Mouse (Mus musculus) left cerebral cortex, postnatal 25 days (tissue): ENCODE results near the gene Pglyrp2. TPM values are rescaled to one million over a fixed set of nuclear protein-coding genes. Genes with fewer than 3 reads are reported as not detected.

ENCODE experiments used
- DNase-seq, 2 experiments: peaks; one replicate each; pipeline ENCODE4 v3.0.0; 2022; ENCODE audit warnings: low spot score in 2 of 2, mixed read lengths in 1 of 2
- intact Hi-C: fragments of 180-260 bp; cut with DNase I; formaldehyde crosslinking; loops from one replicate; pipeline ENCODE4 v1.15.1; 2025
- total RNA-seq, 2 experiments: library from RNA; stranded (reverse); gene quantifications; 2 replicates each; pipeline ENCODE4 v1.2.3; 2021

Gene Pglyrp2
- not detected for total RNA-seq

DNA sequence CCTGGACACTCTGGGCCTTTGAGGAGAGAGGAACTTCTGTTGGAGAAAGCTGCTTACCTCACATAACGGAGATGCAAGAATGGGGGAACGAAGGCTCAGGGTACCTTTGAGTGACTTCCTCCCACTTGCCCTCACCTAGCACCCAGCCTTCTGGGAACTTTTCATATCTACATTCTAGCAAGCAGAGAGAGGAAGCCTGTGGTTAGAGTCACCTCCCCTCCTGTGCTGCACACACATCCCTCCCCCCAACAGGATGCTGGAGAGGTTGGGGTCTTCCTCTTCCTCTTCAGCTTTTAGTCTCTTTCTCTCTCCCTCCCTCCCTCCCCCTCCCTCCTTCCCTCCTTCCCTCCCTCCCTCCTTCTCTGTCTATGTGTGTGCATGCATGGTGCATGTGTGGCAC, at the start of gene Pglyrp2:
Pglyrp2 (minus strand) TSS at position 134 of the 400 bp plus-strand sequence.
- intact Hi-C loops: no loop called here
- no peak for DNase-seq

DNA sequence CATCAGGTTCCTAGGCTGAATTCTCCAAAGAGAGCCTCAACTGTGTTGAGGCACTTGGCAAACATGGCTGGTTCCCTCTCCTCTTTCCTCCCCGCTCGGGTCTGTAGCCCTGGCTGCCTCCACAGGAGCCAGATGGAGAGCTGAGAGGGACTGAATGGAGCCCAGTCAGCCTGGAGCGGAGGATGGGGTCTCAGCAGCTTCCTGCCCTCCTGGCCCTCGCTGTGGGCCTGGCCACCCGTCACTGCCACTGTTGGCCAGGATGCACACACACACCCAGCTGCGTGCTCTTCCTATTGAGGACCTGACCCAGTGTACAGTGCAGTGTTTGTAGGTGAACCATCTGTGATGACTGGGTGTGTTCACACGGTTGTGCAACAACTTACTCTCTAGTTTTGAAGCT, 48.2 kb upstream of the Pglyrp2 start:
- no peak for DNase-seq
- intact Hi-C loops: no loop called here

DNA sequence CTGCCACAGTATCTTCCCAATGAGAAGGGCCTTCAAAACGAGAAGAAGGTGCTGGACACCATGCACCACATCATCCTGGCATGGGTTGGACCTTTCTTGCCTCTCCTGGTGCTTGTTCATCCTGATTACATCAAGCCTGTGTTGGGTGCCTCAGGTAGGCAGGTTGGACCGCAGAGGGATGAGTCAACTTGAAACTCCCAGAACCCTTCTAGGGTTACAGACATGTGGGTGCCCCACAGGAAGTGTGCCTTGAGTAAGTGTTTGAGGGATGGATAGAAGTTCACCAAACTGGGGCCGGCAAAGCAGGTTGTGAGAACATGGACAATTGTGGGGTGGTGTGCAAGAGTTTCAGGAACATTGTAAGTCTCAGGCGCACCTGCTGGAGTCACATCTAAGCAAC, 46.8 kb upstream of the Pglyrp2 start:
- intact Hi-C loops: no loop called here
- DNase-seq: no peak

DNA sequence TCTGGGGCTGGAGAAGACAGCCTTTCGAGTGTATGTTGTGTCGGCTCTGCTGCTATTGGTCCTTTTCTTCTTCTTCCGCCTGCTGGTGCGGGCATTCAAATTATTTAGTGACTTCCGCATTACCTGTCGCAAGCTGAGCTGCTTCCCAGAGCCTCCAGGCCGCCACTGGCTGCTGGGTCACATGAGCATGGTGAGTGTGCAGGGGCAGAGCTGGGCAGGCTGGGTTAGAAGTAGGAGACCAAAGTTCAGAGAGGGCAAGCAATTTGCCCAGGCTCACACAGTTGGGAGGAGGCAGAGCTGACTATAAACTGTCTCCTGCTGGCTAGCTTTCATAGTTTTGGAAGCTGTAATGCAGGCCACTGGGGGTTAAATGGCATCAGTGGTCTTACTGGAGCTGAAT, 44.5 kb upstream of the Pglyrp2 start:
- intact Hi-C loops: no loop called here

DNA sequence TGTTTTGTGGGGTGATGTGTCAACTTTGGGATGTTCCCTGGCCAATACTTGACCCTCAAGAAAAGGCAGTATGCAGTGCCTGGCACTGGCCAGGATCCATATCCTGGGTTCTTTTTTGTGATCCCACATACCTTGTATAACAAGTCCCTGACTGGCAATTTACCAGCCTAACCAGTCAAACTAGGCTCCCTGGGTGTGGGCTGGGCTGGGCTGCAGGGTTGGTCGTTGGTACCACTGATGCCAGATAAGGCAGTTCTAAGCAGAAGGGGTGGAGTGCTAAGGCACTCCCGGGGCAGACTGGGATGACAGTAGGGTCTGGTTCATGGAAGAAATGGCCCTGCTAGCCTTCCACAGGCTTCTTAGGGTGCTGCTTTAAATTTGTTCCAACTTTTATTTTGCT, 31.0 kb upstream of the Pglyrp2 start:
- no peak for DNase-seq
- intact Hi-C loops: no loop called here

More for the DNA sequence above, 44.5 kb upstream of the Pglyrp2 start:
- no peak for DNase-seq

DNA sequence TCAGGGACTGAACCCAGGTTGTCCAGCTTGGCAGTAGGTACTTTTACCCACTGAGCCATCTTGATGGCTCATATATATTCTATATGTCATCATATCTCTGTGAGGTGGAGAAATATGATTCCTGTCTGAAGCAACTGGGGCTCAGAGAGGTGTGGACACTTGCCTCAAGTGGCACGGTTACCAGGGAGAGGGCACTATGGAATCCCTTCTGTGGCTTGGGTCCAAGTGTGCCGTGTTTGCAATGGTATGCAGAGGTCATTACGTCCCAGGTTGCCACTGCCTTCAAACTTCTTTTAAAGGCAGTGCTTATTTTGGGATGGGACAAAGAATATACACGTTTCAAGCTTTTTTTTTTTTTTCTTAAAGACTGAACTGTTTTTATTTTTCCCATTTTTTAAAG, 30.2 kb upstream of the Pglyrp2 start:
- intact Hi-C loops: no loop called here
- DNase-seq: no peak

DNA sequence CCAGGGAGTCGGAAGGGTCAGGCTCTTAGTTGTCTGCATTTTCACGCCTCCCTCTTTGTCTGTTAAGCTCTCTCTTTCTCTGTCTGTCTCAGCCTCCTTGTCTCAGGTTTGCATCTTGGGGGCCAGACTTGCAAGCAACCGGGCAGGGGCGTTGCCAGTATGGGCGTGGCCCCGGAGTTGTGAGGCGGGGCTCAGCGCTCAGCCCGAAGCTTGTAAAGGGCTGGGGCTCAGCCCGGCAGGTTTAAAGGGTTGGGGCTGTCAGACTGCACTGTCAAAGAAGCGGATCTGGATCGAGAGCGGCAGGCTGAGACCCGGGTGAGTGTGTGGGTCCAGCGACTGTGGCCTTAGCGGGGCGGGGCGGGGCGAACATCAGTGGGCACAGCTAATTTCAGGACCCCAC, 28.5 kb upstream of the Pglyrp2 start, which contains the start of gene Cyp4f39:
Cyp4f39 (plus strand) TSS at position 242 of the 400 bp plus-strand sequence.
- no peak for DNase-seq
- intact Hi-C loops: no loop called here

DNA sequence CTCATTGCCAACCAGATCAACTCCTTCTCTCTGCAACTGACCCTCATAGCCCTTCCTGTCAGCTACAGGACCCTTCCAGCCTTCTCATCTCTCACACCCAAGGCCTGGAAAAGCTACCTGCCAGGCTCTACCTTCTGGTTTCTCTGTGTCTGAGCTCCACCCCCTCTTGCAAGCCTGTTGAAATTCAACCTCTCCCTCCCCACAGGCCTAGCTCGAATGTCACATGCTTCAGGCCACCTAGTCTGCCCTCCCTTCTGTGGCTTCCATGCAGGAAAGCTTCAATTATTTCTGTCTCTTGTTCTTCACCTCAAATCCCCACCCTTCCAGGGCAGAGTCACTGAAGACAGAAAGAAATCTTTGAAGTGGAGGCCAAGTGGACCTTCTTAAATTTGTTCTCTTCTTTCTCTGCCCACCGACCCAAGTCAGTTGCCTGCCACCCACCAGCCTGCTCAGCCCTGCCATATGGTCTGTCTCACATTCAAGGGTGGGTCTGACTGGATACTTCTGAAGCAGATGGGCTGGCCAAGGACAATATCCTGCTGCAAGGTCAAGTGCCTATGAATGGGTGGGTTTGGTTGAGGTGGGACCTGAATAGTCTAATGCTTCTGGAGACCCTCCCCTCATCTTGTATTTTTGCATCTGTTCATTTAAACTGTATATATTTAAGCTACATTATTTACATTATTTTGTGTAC, 27.0 kb upstream of the Pglyrp2 start:
- no peak for DNase-seq
- intact Hi-C loops: no loop called here

DNA sequence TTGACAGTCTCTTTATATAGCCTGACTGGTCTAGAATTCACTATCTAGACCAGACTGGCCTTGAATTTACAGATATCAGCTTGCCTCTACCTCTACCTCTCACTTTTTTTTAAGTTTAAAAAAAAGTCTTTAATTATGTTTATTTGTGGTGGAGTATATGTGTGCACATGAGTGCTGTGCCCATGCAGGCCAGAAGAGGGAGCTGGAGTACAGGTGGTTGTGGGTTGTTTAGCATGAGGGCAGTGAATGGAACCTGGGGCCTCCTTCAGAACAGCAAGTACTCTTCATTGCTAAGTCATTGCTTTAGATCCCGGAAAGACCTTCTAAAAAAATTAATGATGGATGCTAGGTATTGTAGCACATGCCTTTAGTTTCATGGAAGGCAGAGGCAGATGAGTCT, 25.1 kb upstream of the Pglyrp2 start:
- intact Hi-C loops: no loop called here
- DNase-seq: no peak

DNA sequence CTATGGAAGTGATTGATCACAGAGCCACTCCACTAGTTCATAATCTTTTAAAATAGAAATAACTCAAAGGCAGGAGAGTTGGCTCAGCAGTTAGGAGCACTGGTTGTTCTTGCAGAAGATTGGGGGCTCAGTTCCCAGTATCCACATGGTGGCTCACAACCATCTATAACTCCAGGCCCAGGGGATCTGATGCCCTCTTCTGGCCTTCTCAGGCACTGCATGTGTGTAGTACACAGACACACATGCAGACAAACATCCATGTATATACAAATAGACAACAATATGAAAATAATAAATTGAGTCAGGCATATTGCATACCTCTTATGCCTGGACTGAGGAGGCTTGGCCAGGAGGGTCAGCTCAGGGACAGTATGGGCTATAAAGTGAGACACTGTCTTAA, 23.2 kb upstream of the Pglyrp2 start:
- intact Hi-C loops: no loop called here
- DNase-seq: no peak

DNA sequence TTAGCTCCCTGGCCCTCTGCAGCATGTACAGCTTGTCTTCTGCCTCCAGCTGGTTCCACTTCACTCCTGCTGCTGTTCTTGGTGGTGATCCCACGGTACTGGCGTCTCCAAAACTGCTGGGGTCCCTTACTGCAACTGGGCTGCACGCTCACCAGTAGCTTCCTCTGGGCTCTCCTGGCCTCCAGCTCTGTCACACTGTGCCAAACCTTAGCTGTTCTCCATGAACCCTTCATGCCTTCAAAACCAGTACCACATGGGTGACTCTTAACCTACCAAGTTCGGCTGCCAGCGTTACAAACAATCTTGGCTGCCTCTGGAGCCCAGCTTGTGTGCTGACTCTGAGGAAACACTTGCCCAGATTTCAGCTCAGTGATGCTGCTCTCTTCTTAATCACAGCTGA, 21.0 kb upstream of the Pglyrp2 start:
- no peak for DNase-seq
- intact Hi-C loops: no loop called here

DNA sequence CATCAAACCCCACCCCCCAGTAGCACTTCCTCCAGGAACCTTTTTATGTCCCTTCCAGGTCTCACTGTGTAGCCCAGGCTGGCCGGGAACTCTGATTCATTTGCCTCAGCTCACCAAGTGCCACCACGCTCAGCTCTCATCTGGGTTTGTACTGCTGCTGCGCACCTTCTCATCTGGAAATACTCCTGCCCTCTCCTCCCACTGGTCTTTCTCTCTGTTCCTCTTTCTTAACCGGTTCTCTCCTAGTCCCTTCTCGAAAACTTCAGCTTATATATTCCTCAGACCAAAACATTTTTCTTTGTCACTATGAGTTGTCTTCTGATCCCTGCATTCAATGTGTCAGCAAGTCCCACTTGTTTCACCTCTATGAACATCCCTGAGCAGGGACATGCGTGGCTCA, 19.3 kb upstream of the Pglyrp2 start:
- intact Hi-C loops: no loop called here
- DNase-seq: no peak

DNA sequence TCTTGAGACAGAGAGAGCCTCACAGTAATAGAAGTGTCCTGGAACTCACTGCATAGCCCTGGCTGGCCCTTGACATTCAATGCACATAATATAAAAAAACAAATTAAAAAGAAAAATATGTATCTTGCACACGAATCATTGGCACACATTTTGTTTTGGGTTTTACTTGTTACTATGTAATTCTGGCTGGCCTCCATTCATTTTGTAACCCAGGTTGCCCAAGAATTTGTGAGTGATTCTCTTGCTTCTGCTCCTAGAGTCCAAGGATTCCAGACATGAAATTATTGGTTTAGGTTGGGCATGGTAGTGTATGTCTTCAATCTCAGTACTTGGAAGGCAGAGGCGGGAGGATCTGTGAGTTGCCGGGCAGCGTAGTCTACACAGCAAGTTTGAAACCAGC, 13.1 kb upstream of the Pglyrp2 start:
- intact Hi-C loops: no loop called here

DNA sequence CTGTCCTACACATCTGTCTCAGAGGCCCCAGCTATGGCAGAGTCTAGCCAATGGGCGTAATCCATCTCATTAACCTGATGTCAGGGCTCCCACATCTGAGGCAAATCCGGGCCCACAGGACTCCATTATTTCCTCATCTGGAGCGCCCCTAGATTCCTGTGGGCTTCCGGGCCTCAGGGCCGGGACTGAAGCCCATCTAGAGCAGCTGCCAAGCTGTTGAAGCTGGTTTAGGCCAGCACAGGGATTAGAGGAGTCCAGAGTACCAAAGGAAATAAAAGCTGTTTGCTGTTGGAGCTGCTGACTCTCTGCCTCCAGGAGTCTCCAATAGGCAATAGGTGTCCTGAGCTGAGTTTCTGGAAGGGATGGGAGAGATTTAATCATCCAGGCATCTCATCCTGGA, 11.2 kb upstream of the Pglyrp2 start:
- DNase-seq: no peak
- intact Hi-C loops: no loop called here

More for the DNA sequence above, 13.1 kb upstream of the Pglyrp2 start:
- DNase-seq: no peak

DNA sequence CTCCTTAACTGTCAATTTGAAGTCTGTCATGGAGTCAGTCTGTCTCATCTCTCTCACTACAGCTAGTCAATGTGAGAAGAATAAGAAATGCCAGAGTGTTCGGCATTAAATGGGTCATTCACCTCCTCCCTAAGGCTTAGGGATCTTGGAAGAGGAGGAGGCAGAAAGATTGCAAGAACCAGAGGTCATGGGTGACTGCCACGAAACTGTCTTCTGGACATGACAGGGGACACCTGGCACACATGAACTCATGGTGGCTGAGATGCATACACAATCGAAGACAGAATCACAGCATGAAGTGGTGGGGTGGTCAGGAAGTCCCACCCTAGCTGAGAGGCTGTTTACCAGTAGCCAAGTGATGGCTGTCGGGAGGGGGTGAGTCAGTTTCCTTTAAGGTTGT, 10.4 kb upstream of the Pglyrp2 start:
- intact Hi-C loops: no loop called here
- DNase-seq: no peak

DNA sequence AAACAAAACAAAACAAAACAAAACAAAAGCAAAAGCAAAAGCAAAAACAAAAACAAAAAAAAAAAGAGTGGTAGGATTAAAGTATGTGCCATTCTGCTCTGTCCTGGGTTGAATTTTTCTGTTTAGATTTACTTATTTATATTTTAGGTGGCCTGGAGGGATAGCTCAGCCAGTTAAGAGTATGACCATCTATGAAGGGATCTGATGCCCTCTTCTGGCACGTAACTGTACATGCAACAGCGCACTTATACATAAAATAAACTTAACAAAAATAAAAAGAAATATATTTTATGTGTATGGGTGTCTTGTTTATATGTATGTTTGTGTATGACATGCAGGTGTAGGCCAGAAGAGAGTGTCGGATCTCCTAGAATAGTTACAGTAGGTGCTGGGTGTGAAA, 8.0 kb upstream of the Pglyrp2 start:
- intact Hi-C loops: loop anchor here (1.0 to 2.0 kb wide), 2 partner anchors 43 to 83 kb away; partner anchors contain the start of gene Wiz
- peak; percentile 3 to 12 for DNase-seq

DNA sequence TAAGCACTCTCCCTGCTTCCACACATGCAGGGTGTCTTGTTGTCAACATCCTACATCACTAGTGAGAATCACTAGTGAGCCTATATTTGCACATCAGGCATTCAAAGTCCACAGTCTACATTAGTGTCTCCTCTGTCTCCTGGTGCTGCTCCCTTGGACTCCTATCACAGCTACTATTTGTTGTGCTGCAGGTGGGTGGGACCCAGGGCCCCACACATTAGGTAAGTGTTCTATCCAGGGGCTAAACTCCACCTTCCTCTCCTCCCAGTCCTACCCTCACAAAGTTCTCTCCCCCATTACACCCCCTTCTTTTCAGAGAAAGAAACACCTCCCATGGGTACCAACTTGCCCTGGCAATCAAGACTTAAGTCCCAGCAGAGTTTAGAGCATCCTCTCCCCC, 2.6 kb upstream of the Pglyrp2 start:
- DNase-seq: no peak
- intact Hi-C loops: no loop called here

DNA sequence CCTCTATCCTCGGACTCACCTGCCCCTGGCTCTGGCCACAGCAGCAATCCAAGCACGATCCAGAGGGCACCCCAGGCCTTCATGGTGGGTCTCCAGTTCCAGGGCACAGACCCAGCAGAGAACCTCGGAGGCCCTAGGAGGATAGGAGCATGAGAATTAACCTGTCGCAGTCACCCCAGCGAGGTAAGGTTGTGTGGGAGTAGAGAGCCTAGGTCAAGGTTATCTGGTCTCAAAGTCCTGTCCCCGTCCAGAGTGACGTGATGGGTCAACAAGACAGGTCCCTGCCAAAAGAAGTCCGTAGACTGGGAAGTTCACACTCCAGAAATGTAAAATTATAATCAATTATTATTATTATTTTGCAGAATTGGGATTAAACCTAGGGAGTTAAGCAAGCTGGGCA, 3.2 kb downstream of the Pglyrp2 start:
- no peak for DNase-seq
- intact Hi-C loops: no loop called here

DNA sequence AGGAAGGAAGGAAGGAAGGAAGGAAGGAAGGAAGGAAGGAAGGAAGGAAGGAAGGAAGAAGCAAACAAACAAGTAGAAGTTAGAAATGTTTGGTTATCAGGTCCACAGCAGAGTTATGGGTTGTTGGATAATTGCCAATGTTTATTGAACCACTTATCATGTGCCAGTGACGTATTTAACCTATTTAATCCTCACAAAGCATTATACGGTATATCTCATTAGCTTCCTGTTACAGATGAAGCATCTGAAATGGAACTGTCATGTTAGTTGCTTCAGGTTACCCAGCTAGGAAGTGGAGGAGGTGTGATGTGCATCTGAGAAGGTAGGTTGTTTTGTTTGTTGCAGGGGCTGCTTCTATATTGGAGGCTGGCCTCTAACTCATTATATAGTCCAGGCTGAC, 4.0 kb downstream of the Pglyrp2 start:
- no peak for DNase-seq
- intact Hi-C loops: no loop called here

DNA sequence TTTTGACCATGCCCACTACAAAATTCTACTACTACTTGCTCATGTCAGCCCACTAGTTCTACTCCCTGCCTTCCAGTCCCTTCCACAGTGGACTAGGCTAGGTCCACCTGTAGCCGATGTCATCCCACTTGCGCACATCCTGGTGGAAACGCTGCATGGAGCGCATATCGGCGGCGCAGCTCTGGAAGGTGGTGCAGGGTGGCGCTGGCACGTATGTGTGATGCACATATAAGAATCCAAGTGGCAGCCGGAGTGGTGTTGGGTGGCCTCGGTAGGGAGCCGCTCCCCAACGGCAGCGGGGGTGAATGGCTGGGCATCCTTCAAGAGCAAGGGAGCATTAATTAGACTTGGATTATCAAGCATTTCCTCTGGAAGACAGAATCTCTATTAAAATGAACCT, 7.2 kb downstream of the Pglyrp2 start:
- intact Hi-C loops: no loop called here
- DNase-seq: no peak

DNA sequence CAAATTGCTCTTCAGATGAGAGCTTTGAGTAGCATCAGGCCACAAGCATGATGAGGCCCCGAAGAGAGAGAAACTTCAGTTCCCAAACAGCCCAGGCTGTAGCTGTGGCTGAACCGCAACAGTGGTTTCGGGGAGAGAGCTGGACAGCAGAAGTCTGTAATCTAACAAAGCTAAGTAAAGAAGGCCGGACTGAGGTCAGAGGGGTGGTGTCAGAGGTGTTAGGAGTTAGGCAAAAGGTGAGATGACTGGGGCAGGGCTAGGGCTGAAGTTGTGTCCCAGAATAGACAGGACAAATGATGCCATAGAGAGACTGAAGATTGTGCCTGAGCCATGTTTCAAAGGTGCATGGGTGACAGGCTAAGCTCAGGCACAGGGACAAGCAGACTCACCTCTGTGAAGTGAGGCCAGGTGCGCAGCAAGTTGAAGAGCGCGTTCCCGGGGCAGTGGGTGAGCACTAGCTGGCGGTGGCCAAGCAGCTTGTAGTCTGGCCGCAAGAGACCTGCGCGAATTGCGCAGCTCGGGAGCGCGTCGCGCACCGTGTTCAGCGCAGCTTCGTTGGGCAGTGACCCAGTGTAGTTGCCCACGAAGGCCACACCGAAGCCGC, 8.4 kb downstream of the Pglyrp2 start:
- intact Hi-C loops: no loop called here
- DNase-seq: no peak

DNA sequence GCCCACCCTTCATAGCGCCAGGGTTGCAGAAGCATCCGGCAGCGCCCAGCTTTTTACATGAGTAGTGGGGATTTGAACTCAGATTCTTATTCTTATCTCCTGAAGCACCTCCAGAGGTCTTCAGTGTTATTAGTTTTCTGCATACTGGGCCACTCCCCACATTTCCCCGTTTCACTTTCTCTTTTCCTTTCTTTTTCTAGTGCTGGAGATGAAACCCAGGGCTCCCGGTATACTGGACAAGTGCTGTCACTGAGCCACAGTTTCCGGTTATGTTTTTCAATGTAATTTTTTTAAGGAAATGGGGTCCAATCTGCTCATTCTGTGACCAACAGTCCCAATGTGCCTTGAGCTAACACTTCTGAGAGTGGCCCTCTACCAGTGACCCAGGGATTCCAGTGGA, 12.1 kb downstream of the Pglyrp2 start:
- intact Hi-C loops: no loop called here
- no peak for DNase-seq
